Mouse (Mus musculus) CH12.LX (cell line): Measurements from ENCODE around the gene Prss57.

Experiments
- CHD2 ChIP-seq: IDR thresholded peaks from 2 replicates; pipeline ENCODE4 v1.6.1; 2011; ENCODE audit warnings: low read length, improper control_type of control experiment
- CTCF ChIP-seq, 2 experiments: IDR thresholded peaks in 1 of 2; conservative IDR thresholded peaks in 1 of 2; 2 replicates each; pipeline ENCODE4 v1.5.1; 2011 to 2012; ENCODE audit warnings: low read depth in 2 of 2, low read length in 2 of 2, improper control_type of control experiment in 1 of 2, inconsistent platforms in 1 of 2, mild to moderate bottlenecking in 1 of 2, moderate library complexity in 1 of 2
- EP300 ChIP-seq: IDR thresholded peaks from 2 replicates; pipeline ENCODE4 v1.6.1; 2011; ENCODE audit warnings: low read length, improper control_type of control experiment
- MAZ ChIP-seq: IDR thresholded peaks from 2 replicates; pipeline ENCODE4 v1.6.1; 2012; ENCODE audit warnings: low read depth, mild to moderate bottlenecking, inconsistent platforms, low read length, improper control_type of control experiment, moderate library complexity
- MXI1 ChIP-seq: IDR thresholded peaks from 2 replicates; pipeline ENCODE4 v1.6.1; 2011; ENCODE audit warnings: mild to moderate bottlenecking, low read depth, low read length, improper control_type of control experiment
- POLR2A ChIP-seq: IDR thresholded peaks from 2 replicates; pipeline ENCODE4 v1.6.1; 2011; ENCODE audit warnings: low read depth, mild to moderate bottlenecking, improper control_type of control experiment, low read length
- USF2 ChIP-seq: conservative IDR thresholded peaks from 2 replicates; pipeline ENCODE4 v1.6.1; 2011; ENCODE audit warnings: low read depth, low read length, improper control_type of control experiment

DNA sequence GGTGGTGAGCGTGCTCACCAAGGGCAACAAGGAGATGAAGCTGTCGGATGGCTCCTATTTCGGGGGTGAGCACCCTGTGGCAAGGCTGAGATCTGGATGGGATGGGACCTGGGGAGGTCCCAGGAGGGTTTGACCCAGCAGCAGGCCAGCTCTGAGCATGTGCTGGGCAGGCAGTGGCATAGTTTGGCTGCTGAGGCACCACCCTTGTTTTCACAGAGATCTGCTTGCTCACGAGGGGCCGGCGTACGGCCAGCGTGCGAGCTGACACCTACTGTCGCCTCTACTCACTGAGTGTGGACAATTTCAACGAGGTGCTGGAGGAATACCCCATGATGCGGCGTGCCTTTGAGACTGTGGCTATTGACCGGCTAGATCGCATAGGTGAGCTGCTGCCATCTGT is 56.9 kb downstream of the Prss57 start:
- TF ChIP-seq MXI1 (no peak), CHD2 (no peak), CTCF (conservative IDR thresholded peaks at IDR 0.05 in 1 of 2, IDR thresholded peaks at IDR 0.05 in 1 of 2; ENCODE audit: low read depth in 2 of 2, low read length in 2 of 2) (no peak), EP300 (no peak), POLR2A (no peak), USF2 (no peak), MAZ (no peak)
